Mouse (Mus musculus) ES-E14 (cell line): ENCODE data around the gene Nxpe4.

Experiments
- CHD2 ChIP-seq: IDR thresholded peaks from 2 replicates; pipeline ENCODE4 v1.6.1; 2014; ENCODE audit warnings: mild to moderate bottlenecking, low read depth, low read length, inconsistent platforms
- HCFC1 ChIP-seq: IDR thresholded peaks from 2 replicates; pipeline ENCODE4 v1.6.1; 2012; ENCODE audit warnings: low read length, inconsistent platforms, borderline replicate concordance; ENCODE audit not compliant: insufficient read depth
- MAFK ChIP-seq: IDR thresholded peaks from 2 replicates; pipeline ENCODE4 v1.6.1; 2014; ENCODE audit warnings: mild to moderate bottlenecking, low read depth, low read length, inconsistent platforms; ENCODE audit not compliant: insufficient read depth
- ZC3H11A ChIP-seq: IDR thresholded peaks from 2 replicates; pipeline ENCODE4 v1.6.1; 2012; ENCODE audit warnings: low read depth, mild to moderate bottlenecking, inconsistent platforms, low read length, borderline replicate concordance

DNA sequence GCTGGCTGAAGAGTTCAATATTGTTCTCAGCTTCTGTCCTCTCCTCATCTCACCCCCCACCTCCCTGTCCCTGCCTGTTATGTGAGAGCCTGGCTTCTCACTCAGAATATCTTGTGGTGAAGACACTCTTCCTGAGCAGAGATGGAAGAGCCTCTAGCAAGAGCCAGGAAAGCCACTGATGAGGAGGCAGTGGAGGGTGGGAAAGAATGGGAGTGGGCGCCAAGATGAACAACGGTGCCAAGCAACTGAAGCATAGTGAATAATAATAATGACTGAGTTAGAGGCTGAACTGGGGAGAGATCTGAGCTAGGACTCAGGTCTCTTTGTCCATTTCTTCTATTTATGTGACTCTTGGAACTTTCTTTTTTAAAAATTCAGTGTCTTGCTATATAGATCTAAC lies 80.9 kb downstream of the Nxpe4 start:
- TF ChIP-seq CHD2 = no peak
- TF ChIP-seq MAFK = no peak
- TF ChIP-seq HCFC1 = no peak
- no peak for TF ChIP-seq ZC3H11A
